Mouse (Mus musculus) ES-Bruce4 (cell line): ENCODE measurements around the gene C1qtnf3.

Experiments
- CTCF ChIP-seq: IDR thresholded peaks from one replicate; pipeline ENCODE4 v1.8.1; 2011; ENCODE audit warnings: low read depth, low read length
- POLR2A ChIP-seq: IDR thresholded peaks from one replicate; pipeline ENCODE4 v1.8.1; 2011; ENCODE audit warnings: low read length; ENCODE audit not compliant: insufficient read depth

DNA sequence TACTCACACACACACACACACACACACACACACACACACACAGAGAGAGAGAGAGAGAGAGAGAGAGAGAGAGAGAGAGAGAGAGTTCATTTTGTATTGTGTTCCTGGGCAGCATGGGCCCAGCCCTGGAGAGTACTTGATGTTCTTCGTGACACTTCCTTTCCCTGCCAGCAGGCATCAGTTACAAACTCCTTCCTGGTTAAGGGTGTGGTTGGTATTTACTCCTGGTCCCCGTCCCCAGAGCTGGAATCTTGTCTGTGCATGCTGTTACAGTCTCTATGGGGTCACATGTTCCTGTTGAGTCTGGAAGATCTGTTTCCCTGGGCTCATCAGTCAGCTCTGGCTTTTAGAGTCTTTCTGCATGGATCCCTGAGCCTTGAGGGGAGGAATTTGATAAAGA lies 38.3 kb downstream of the C1qtnf3 start:
- no peak for TF ChIP-seq POLR2A
- TF ChIP-seq CTCF: no peak
